Mouse (Mus musculus) neural tube, embryonic 11.5 days (tissue): ENCODE measurements at regions not wholly inside any gene's neighbourhood (a gene's known extent, or its start where the extent isn't known, plus 50 kb on each side); places are given as distances from the start of the nearest gene placed in this dataset.

ENCODE experiments used
- ATAC-seq: fragments of 200-750 bp; cut with Nextera tagmentation; 2 replicates; pipeline ENCODE4 v1.8.0; 2017; ENCODE audit warnings: moderate number of reproducible peaks, mild to moderate bottlenecking, moderate TSS enrichment, moderate library complexity; ENCODE audit not compliant: insufficient read depth, low FRiP score, low TSS enrichment
- DNase-seq: peaks from one replicate; pipeline ENCODE4 v3.0.0-alpha.2; 2015; ENCODE audit warnings: low spot score
- H3K27ac ChIP-seq: fragments of 300-500 bp; sonication (generic); 2 replicates; pipeline ENCODE4 v1.5.1; 2014; ENCODE audit warnings: low read depth, mild to moderate bottlenecking, low read length
- H3K27me3 ChIP-seq: fragments of 300-500 bp; sonication (generic); 2 replicates; pipeline ENCODE4 v1.6.1; 2014; ENCODE audit warnings: mild to moderate bottlenecking, low read length, mixed read lengths; ENCODE audit not compliant: control insufficient read depth, insufficient read depth
- H3K36me3 ChIP-seq: fragments of 300-500 bp; sonication (generic); 2 replicates; pipeline ENCODE4 v1.6.1; 2014; ENCODE audit warnings: mild to moderate bottlenecking, low read length, moderate library complexity, mixed read lengths; ENCODE audit not compliant: control insufficient read depth, insufficient read depth
- H3K4me1 ChIP-seq: fragments of 300-500 bp; sonication (generic); 2 replicates; pipeline ENCODE4 v1.6.1; 2014; ENCODE audit warnings: low read length, mixed read lengths; ENCODE audit not compliant: control insufficient read depth, insufficient read depth
- H3K4me2 ChIP-seq: fragments of 300-500 bp; sonication (generic); 2 replicates; pipeline ENCODE4 v1.6.1; 2014; ENCODE audit warnings: low read depth, mild to moderate bottlenecking, moderate library complexity
- H3K4me3 ChIP-seq: fragments of 300-500 bp; sonication (generic); 2 replicates; pipeline ENCODE4 v1.5.1; 2014; ENCODE audit warnings: low read depth, low read length
- H3K9ac ChIP-seq: fragments of 300-500 bp; sonication (generic); 2 replicates; pipeline ENCODE4 v1.6.1; 2014; ENCODE audit warnings: mild to moderate bottlenecking, low read length
- H3K9me3 ChIP-seq: fragments of 300-500 bp; sonication (generic); 2 replicates; pipeline ENCODE4 v1.6.1; 2016; ENCODE audit warnings: low read length; ENCODE audit not compliant: control insufficient read depth
- WGBS: fragments of 180-500 bp; shearing (Covaris S2); extraction: QIAGEN DNeasy Blood & Tissue Kit; methylation state at CpG from one replicate; pipeline ENCODE4 v1.1.7; 2014; 5-methylcytosine and 5-hydroxymethylcytosine counted together

- no peaks in the 10 kb centered on the region for H3K36me3 ChIP-seq
- no peak overlapping the region for H3K27ac ChIP-seq
- no peak for ATAC-seq
- no peaks in the 10 kb centered on the region for H3K27me3 ChIP-seq
- 84% methylated on average over 3 of the region's 3 CpGs for WGBS
- H3K4me1 ChIP-seq: no peaks in the 10 kb centered on the region
- no peaks in the 10 kb centered on the region for H3K9me3 ChIP-seq
- H3K4me3 ChIP-seq: no peak overlapping the region
- no peak overlapping the region for H3K4me2 ChIP-seq
- no peak overlapping the region for H3K9ac ChIP-seq
- no peak for DNase-seq
Measured at GRCm38 (mm10) chr17:62048989-62049388, 832.1 kb downstream of the Efna5 start.

DNA sequence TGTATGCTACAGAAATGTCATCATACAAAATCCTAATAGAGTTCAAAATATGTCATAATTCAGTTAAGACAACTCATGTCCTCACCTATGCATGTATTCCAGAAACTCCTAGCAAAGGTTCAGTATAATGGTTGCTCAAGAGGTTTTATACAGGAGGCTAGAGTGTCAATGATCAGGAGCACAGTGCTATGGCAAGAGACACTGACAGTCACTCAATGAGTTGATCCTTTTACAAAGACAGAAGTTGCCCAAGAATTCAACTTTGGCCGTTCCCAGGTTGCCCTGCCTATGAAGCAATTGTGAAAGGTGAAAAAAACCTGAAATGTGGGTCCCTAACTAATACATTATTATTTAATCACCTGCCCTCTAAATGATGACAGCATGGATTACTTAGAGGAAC, 850.5 kb downstream of the Efna5 start:
- Histone ChIP-seq H3K4me2 (no peak overlapping the region), H3K27me3 (no peaks in the 10 kb centered on the region), H3K27ac (no peak overlapping the region), H3K4me1 (no peaks in the 10 kb centered on the region), H3K9me3 (no peaks in the 10 kb centered on the region), H3K9ac (no peak overlapping the region), H3K36me3 (no peaks in the 10 kb centered on the region), H3K4me3 (no peak overlapping the region)
- no peak for ATAC-seq
- DNase-seq: no peak
- WGBS: 79% methylated on average over 1 of the region's 1 CpGs
